Mouse (Mus musculus): ENCODE results near the gene Pex11a. TPM values are rescaled to one million over a fixed set of nuclear protein-coding genes. Genes with fewer than 3 reads are reported as not detected.
"Not testable (repeated sequence)": the region's sequence is repeated elsewhere in the genome, so short reads cannot be mapped to it uniquely, and the experiment has no call there.

Gene Pex11a
- 7.4 and 8.0 TPM in 2 replicates for polyA plus RNA-seq (2014; fragmentation: Nextera tagmentation; extraction: Ambion mirVana)

GRCm38 (mm10) chr7:79742659-79743536 is at the start of gene Pex11a, which contains the start of gene Wdr93:
Gene Pex11a, minus strand, starts transcription at chr7:79743131.
Gene Wdr93, plus strand, starts transcription at chr7:79743163.
- H3K27ac ChIP-seq (ENCODE audit: low read depth, low read length) = no peak within 1 kb of the TSS
- 2% methylated on average over 46 of the region's 46 CpGs for WGBS
- H3K9ac ChIP-seq (ENCODE audit: low read depth, low read length) = peak within 1 kb of the TSS; percentile 68
- H3K36me3 ChIP-seq (ENCODE audit: control insufficient read depth, insufficient read depth, low read length) = no peaks in the 10 kb centered on the region
- peak within 1 kb of the TSS; percentile 97 for H3K4me2 ChIP-seq (replicated peaks; ENCODE audit: low read depth, low read length)
- H3K4me1 ChIP-seq (ENCODE audit: control insufficient read depth, insufficient read depth, low read length) = no peaks in the 10 kb centered on the region
- H3K27me3 ChIP-seq (ENCODE audit: control insufficient read depth, insufficient read depth, low read length) = no peaks in the 10 kb centered on the region; the same call in 1 of the 2 replicates
- peak within 1 kb of the TSS; percentile 78 for H3K4me3 ChIP-seq (ENCODE audit: low read length)
- ATAC-seq (ENCODE audit: low FRiP score, low TSS enrichment) = peak; percentile 91
- H3K9me3 ChIP-seq (ENCODE audit: control insufficient read depth, low read length) = no peaks in the 10 kb centered on the region

- 24% methylated on average over 2 of the region's 2 CpGs for WGBS
Measured at GRCm38 (mm10) chr7:79789812-79790211, 46.9 kb upstream of the Pex11a start.

DNA sequence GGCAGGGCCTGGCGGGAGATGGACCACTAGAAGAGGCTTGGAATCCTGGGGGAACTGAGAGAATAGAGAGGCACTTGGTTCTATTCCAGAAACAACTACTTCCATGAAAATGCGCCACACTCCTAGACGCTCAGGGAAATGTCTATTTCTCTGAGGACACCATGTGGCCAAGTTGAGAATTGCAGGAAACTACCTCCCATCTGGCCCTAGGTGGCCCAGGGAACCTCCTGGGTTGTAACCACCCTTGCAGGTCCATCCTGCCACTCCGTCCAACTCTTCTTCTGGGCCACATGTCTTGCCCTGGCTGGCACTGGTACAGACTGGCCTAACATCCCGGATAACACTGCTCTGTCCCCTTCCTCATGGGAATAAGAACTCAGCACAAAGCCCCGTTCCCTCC is 43.4 kb upstream of the Pex11a start:
- Histone ChIP-seq H3K27ac (ENCODE audit: low read depth, low read length) (no peak overlapping the region), H3K4me2 (replicated peaks; ENCODE audit: low read depth, low read length) (no peak overlapping the region), H3K27me3 (ENCODE audit: control insufficient read depth, insufficient read depth, low read length) (peaks cover 11% of the 10 kb centered on the region), H3K4me3 (ENCODE audit: low read length) (no peak overlapping the region), H3K4me1 (ENCODE audit: control insufficient read depth, insufficient read depth, low read length) (peaks cover 8% of the 10 kb centered on the region), H3K9me3 (ENCODE audit: control insufficient read depth, low read length) (no peaks in the 10 kb centered on the region), H3K9ac (ENCODE audit: low read depth, low read length) (no peak overlapping the region), H3K36me3 (ENCODE audit: control insufficient read depth, insufficient read depth, low read length) (no peaks in the 10 kb centered on the region)
- ATAC-seq (ENCODE audit: low FRiP score, low TSS enrichment) = peak; percentile 70
- WGBS = 22% methylated on average over 6 of the region's 6 CpGs

More at GRCm38 (mm10) chr7:79789812-79790211, 46.9 kb upstream of the Pex11a start:
- H3K9ac ChIP-seq (ENCODE audit: low read depth, low read length); H3K36me3 ChIP-seq (ENCODE audit: control insufficient read depth, insufficient read depth, low read length); ATAC-seq (ENCODE audit: low FRiP score, low TSS enrichment); H3K27ac ChIP-seq (ENCODE audit: low read depth, low read length); H3K4me2 ChIP-seq (replicated peaks; ENCODE audit: low read depth, low read length); H3K9me3 ChIP-seq (ENCODE audit: control insufficient read depth, low read length); H3K4me3 ChIP-seq (ENCODE audit: low read length): not testable (repeated sequence)
- Histone ChIP-seq H3K27me3 (ENCODE audit: control insufficient read depth, insufficient read depth, low read length) (peaks cover 44% of the 10 kb centered on the region), H3K4me1 (ENCODE audit: control insufficient read depth, insufficient read depth, low read length) (peaks cover 19% of the 10 kb centered on the region)

DNA sequence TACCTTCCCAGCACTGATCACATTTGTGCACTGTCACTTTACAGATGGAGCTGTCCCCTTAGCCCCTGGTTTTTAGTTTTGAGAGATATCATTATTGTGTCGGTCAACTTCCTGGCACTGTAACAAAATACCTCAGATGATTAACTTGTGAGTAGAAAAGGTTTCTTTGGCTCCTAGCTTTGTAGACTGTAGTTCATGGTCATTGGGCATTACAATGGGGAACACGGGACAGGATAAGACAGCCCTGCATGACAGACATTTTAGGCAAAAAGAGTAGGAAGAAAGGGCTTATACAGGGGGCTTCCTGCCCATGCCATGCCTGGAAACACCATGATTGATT is 39.6 kb upstream of the Pex11a start:
- WGBS = 85% methylated on average over 2 of the region's 2 CpGs
- H3K27ac ChIP-seq (ENCODE audit: low read depth, low read length) = no peak overlapping the region
- H3K9me3 ChIP-seq (ENCODE audit: control insufficient read depth, low read length) = no peaks in the 10 kb centered on the region
- H3K4me3 ChIP-seq (ENCODE audit: low read length) = no peak overlapping the region
- no peak overlapping the region for H3K4me2 ChIP-seq (replicated peaks; ENCODE audit: low read depth, low read length)
- H3K9ac ChIP-seq (ENCODE audit: low read depth, low read length) = no peak overlapping the region
- no peaks in the 10 kb centered on the region for H3K27me3 ChIP-seq (ENCODE audit: control insufficient read depth, insufficient read depth, low read length)
- no peaks in the 10 kb centered on the region for H3K36me3 ChIP-seq (ENCODE audit: control insufficient read depth, insufficient read depth, low read length)
- H3K4me1 ChIP-seq (ENCODE audit: control insufficient read depth, insufficient read depth, low read length) = peaks cover 9% of the 10 kb centered on the region
- ATAC-seq (ENCODE audit: low FRiP score, low TSS enrichment) = no peak

DNA sequence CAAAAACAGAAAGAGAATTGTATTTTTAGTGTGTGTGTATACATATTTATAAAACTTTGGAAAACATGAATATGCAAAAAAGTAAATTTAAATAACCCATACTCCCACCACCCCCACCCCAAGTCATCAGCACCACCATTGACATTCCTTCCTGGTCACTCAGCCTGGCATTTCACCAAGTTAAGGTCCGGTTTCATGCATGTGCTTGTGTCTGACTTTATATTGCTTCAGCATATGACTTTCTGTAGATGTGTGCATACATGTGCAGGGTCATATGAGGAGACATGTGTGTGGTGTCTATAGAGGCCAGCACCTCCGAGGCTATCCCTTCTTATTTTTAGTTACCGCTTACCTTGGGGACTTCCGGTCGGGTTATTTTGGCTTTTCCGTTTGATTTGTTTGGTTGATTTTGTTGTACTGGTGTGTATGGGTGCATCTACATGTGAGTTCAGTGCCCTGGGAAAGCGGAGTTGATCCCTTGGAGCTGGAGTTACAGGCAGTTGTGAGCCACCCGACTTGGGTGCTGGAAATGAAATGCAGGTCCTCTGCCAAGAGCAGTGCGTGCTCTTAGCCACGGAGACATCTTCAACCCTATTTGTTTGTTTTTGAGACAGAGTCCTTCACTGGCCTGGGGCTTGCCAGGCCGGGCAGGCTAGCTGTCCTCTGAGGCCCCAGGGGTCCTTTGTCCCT is 39.0 kb upstream of the Pex11a start:
- ATAC-seq (ENCODE audit: low FRiP score, low TSS enrichment) = no peak
- no peak overlapping the region for H3K27ac ChIP-seq (ENCODE audit: low read depth, low read length)
- no peak overlapping the region for H3K4me2 ChIP-seq (replicated peaks; ENCODE audit: low read depth, low read length)
- WGBS = 82% methylated on average over 11 of the region's 11 CpGs
- no peaks in the 10 kb centered on the region for H3K36me3 ChIP-seq (ENCODE audit: control insufficient read depth, insufficient read depth, low read length)
- H3K27me3 ChIP-seq (ENCODE audit: control insufficient read depth, insufficient read depth, low read length) = no peaks in the 10 kb centered on the region
- H3K9me3 ChIP-seq (ENCODE audit: control insufficient read depth, low read length) = no peaks in the 10 kb centered on the region
- no peak overlapping the region for H3K4me3 ChIP-seq (ENCODE audit: low read length)
- H3K9ac ChIP-seq (ENCODE audit: low read depth, low read length) = no peak overlapping the region
- peaks cover 9% of the 10 kb centered on the region for H3K4me1 ChIP-seq (ENCODE audit: control insufficient read depth, insufficient read depth, low read length)

DNA sequence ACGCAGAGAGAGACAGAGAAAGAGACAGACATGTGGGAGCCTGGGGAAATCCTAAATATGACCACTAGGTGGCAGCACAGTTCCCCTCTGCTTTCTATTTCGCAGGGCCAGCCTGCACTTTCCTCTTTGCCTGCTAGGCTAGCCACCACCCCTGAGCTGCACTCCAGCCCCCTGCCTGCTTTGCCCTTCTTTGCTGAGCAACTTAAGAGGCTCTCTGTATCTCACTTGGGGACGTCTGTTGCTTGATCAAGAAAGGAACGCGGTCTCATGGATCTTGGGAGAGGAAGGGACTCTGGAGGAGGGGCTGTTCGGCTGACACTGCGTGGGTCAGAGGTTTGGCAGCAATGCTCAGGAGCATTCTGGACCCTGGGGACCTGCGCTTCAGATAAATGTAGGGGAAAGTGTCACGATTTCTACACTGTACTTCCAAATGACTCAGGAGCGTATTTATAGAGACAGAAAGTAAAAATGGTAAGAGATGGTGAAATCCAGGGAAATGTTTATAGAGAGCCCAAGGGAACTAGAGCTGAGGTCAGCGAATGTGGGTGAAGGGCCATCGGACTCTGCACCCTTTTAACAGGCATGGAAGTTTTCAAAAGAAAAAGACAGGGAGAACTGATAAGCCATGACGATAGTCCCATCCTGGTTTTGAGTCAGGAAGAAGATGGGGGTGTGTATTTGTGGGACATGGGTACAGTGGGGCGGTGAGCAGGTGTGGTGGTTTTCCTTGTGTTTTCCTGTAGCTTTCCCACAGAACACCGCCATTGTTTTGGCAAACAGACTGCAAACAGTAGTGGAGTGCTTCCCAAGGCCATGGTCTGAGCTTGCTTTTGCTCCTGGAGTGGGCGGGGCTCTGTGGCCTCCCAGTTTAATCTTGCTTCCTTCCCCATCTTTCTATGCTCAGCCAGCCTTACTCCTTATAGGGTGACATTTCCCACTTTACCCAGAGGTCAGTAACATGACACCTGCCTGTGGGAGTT is 38.0 kb upstream of the Pex11a start:
- peak; percentile 75 for ATAC-seq (ENCODE audit: low FRiP score, low TSS enrichment)
- H3K9ac ChIP-seq (ENCODE audit: low read depth, low read length) = peak overlapping the region; percentile 47; the same call in 1 of the 2 replicates
- H3K27me3 ChIP-seq (ENCODE audit: control insufficient read depth, insufficient read depth, low read length) = no peaks in the 10 kb centered on the region
- peaks cover 4% of the 10 kb centered on the region; the same call in 1 of the 2 replicates for H3K4me1 ChIP-seq (ENCODE audit: control insufficient read depth, insufficient read depth, low read length)
- WGBS = 30% methylated on average over 16 of the region's 16 CpGs
- H3K27ac ChIP-seq (ENCODE audit: low read depth, low read length) = no peak overlapping the region
- H3K36me3 ChIP-seq (ENCODE audit: control insufficient read depth, insufficient read depth, low read length) = no peaks in the 10 kb centered on the region
- peak overlapping the region; percentile 26; the same call in 1 of the 2 replicates for H3K4me3 ChIP-seq (ENCODE audit: low read length)
- H3K9me3 ChIP-seq (ENCODE audit: control insufficient read depth, low read length) = no peaks in the 10 kb centered on the region
- H3K4me2 ChIP-seq (replicated peaks; ENCODE audit: low read depth, low read length) = peak overlapping the region; percentile 36

- Histone ChIP-seq H3K27me3 (ENCODE audit: control insufficient read depth, insufficient read depth, low read length) (no peaks in the 10 kb centered on the region), H3K4me2 (replicated peaks; ENCODE audit: low read depth, low read length) (no peak overlapping the region), H3K9me3 (ENCODE audit: control insufficient read depth, low read length) (no peaks in the 10 kb centered on the region), H3K4me3 (ENCODE audit: low read length) (no peak overlapping the region), H3K27ac (ENCODE audit: low read depth, low read length) (no peak overlapping the region), H3K36me3 (ENCODE audit: control insufficient read depth, insufficient read depth, low read length) (no peaks in the 10 kb centered on the region), H3K9ac (ENCODE audit: low read depth, low read length) (no peak overlapping the region), H3K4me1 (ENCODE audit: control insufficient read depth, insufficient read depth, low read length) (no peaks in the 10 kb centered on the region)
- no peak for ATAC-seq (ENCODE audit: low FRiP score, low TSS enrichment)
- WGBS = 48% methylated on average over 15 of the region's 15 CpGs
Measured at GRCm38 (mm10) chr7:79771561-79772512, 28.9 kb upstream of the Pex11a start.

DNA sequence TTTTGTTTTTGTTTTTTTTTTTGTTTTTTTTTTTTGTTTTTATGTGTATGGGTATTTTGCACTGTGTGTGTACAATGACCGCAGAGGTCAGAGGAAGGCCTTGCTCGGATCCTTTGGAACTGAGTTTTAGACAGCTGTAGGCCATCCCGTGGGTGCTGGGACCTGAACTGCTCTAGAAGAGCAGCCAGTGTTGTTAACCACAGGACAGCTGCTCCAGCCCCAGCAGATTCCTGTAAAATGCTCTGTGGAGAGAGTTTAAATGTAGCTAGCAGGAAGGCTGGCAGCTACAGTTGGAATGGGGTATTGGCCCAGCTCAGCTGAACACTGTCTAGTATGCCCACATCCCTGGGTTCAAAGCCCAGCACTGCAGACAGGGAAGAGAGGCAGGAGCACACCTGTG is 26.7 kb upstream of the Pex11a start:
- no peak overlapping the region for H3K4me3 ChIP-seq (ENCODE audit: low read length)
- no peaks in the 10 kb centered on the region for H3K27me3 ChIP-seq (ENCODE audit: control insufficient read depth, insufficient read depth, low read length)
- H3K4me1 ChIP-seq (ENCODE audit: control insufficient read depth, insufficient read depth, low read length) = no peaks in the 10 kb centered on the region
- H3K9ac ChIP-seq (ENCODE audit: low read depth, low read length) = no peak overlapping the region
- WGBS = 82% methylated on average over 3 of the region's 3 CpGs
- no peak overlapping the region for H3K4me2 ChIP-seq (replicated peaks; ENCODE audit: low read depth, low read length)
- H3K9me3 ChIP-seq (ENCODE audit: control insufficient read depth, low read length) = no peaks in the 10 kb centered on the region
- no peak for ATAC-seq (ENCODE audit: low FRiP score, low TSS enrichment)
- H3K36me3 ChIP-seq (ENCODE audit: control insufficient read depth, insufficient read depth, low read length) = no peaks in the 10 kb centered on the region
- no peak overlapping the region for H3K27ac ChIP-seq (ENCODE audit: low read depth, low read length)

Data from kidney, embryonic 14.5 days (tissue).